Mouse (Mus musculus): ENCODE measurements around the gene Fmnl1. TPM values are rescaled to one million over a fixed set of nuclear protein-coding genes. Genes with fewer than 3 reads are reported as not detected.

Fmnl1 gene
- total RNA-seq (2014; rRNA removed) (12.8 and 15.5 TPM in 2 replicates), polyA plus RNA-seq (2015; fragmentation: Nextera tagmentation; extraction: Ambion mirVana) (6.4 and 6.9 TPM in 2 replicates)

DNA sequence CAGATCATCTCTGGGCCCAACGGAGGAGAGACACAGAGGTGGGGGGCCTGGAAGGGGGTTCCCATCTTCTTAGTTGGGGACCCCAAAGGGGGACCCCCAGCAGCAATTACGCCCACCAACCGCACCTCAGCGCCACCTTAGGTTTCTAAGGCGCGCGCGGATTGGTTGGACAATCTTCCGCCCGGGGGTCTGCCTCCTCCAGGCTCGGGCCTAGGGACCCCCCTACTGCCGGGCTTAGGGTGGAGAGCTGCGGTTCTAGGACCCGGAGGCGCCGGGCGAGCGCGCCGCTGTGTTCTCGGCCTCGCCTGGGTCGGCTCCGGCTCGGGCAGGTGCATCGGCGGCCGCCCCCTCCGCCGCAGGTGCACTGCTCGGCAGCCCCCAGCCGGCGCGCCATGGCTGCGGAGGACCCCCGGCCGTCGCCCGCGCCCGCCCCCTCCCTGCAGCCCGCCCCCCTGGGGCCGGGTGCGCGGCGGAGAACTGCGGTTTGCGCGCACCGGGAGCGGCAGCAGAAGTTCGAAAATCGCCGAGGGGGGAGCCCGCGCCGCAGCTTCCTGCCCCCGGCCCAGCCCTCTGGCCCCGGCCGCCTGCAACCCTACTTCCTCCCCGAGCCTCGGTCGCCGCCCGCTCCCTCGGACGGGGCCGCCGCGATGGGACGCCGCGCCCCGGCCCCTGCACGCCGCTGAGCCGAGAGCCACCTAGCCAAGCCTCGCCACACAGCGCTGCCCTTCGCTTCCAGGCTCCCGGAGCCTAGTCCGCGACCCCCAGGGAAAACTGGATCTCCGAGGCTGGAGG is at the start of gene Fmnl1:
Gene Fmnl1, plus strand, starts transcription at position 614 of the 792 bp plus-strand sequence.
- peak; percentile 80 for DNase-seq (ENCODE audit: low spot score)
- under 1% methylated on average over 56 of the region's 84 CpGs for WGBS
- Histone ChIP-seq H3K9ac (replicated peaks; ENCODE audit: low read length) (peak within 1 kb of the TSS; percentile 84), H3K27me3 (ENCODE audit: insufficient read depth, low read length) (no peaks in the 10 kb centered on the region), H3K9me3 (ENCODE audit: low read length) (no peaks in the 10 kb centered on the region), H3K4me3 (ENCODE audit: low read length) (peak within 1 kb of the TSS; percentile 74), H3K36me3 (ENCODE audit: insufficient read depth, low read length) (no peaks in the 10 kb centered on the region), H3K27ac (peak within 1 kb of the TSS; percentile 65), H3K4me1 (ENCODE audit: insufficient read depth, low read length) (peaks cover 6% of the 10 kb centered on the region), H3K4me2 (ENCODE audit: low read depth, low read length) (peak within 1 kb of the TSS; percentile 86)
- no peak for TF ChIP-seq CTCF (IDR thresholded peaks at IDR 0.05; ENCODE audit: low read depth)
- ATAC-seq, result peak; percentile 79

DNA sequence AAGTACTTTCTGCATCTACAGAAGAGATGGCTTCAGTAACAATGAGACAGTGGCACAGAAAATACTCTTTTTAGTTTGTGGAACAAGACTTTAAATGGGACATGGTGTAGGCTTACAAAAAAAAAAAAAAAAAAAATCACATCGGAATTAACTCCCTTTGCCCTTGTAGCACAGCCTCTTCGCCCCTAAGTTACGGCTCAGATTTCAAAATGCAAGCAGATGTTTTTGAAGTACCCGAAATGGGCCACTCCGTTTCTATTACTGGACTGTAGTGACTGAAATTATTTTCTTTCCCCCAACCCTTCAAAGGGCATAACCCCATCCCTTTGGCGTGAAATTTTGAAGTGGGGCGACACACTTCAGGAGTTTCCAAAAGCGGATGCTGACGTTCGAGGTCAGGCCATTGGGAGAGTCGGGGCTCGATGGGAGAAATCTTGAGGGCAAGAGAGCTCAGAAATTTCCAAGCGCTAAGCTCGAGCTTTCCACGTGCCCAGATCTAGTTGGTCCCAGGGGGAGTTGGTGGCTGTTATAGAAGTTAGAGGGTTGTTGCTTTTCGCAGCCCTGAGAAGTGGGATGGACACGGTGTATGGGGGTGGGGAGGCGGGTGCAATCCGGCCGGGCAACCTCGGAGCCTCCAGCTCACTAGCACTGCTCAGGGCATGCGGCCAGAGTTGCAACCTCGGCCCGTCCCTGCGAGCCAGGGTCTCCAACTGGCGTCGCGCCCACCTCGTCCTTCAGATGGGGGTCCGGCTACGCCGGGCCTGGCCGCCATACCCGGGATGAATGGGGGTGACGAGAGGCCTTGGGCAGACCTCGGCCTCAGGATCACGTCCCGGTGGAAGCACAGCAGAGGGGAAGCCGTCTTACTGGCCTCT is 39.0 kb upstream of the Fmnl1 start, which contains the start of gene Hexim2:
Gene Hexim2, plus strand, starts transcription at position 729 of the 875 bp plus-strand sequence.
- TF ChIP-seq CTCF (IDR thresholded peaks at IDR 0.05; ENCODE audit: low read depth), result no peak
- Histone ChIP-seq H3K4me2 (ENCODE audit: low read depth, low read length) (peak within 1 kb of the TSS; percentile 82), H3K27me3 (ENCODE audit: insufficient read depth, low read length) (no peaks in the 10 kb centered on the region), H3K4me1 (ENCODE audit: insufficient read depth, low read length) (peaks cover 17% of the 10 kb centered on the region), H3K36me3 (ENCODE audit: insufficient read depth, low read length) (no peaks in the 10 kb centered on the region), H3K9ac (replicated peaks; ENCODE audit: low read length) (peak within 1 kb of the TSS; percentile 99), H3K4me3 (ENCODE audit: low read length) (peak within 1 kb of the TSS; percentile 80), H3K9me3 (ENCODE audit: low read length) (no peaks in the 10 kb centered on the region), H3K27ac (peak within 1 kb of the TSS; percentile 98)
- DNase-seq (ENCODE audit: low spot score) (peak; percentile 86), ATAC-seq (peak; percentile 60)
- WGBS, result 1% methylated on average over 39 of the region's 39 CpGs

DNA sequence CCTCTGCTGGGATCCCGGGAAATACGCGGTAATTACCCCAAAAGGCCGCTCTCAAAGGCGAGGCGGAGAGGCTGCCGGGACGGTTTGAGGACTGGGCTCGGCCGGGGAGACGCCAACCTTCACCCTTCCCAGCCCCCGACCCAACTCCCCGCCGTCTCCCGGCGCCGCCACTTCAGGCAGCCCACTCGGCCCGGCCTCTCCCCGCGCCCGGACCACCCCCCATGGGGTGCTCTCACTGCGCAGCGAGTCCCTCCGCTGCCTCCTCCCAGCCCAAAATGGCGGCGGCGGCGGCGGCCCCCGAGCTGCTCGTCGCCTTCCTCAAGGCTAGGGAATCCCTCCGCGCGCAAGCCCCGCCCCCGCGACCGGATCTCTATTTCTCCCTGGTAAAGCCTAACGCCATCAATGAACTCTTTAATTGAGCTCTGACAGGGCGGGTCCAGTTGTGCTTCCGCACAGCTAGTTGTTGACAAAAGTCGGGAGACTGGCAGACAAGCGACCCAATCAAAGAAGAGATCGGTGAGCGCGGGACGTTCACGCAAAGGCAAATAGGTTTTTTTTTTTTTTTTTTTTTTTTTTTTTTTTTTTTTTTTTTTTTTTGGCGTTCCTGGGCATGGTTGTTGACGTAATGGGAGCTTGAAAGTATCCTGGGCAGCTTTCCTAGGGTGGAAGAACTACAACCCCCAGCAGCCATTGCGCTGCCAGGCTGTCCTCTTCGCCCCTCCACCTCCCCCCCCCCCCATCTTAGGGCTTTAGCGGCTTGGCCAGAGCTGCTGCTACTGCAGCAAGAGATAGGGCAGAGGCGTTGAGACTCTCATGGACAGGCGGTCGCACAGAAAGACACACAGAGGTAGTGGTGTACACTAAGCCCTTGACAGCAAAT is 38.1 kb upstream of the Fmnl1 start:
- ATAC-seq, result peak; percentile 94
- H3K4me1 ChIP-seq (ENCODE audit: insufficient read depth, low read length), result peaks cover 17% of the 10 kb centered on the region

DNA sequence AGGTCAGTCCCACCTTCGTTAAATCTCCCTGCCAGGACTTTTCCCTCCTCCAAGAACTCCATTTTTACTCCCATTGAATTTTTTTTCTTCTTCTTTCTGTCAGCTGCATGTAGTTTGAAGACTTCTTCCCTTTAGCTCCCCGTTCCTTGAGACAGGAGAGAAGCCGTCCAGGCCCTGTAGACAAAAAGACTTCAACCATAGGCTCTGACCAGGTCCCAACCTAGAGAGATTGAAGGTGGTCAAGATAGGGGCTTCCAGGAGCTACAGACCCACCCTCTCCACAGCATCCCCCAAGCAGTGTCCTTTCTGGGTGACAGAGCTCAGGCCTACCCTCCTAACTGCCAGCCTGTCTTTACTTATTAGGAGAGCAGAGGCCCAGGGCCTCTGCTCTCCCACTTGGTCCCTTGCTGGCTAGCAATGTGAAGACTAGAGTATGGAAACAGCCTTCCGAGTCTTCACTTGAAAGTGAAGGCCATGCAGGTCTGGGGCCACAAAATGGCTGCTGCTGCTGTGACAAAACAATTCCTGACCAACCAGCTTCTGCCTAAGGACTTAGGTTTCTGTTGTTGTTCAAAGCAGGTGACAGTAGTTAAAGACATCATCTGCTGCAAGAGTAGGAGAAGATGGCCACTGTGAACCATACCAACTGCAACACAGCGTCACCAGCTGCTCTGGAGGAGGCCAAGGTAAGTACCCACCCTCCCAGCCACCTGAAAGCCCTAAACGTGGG is 37.3 kb upstream of the Fmnl1 start:
- no peak for ATAC-seq
- TF ChIP-seq CTCF (IDR thresholded peaks at IDR 0.05; ENCODE audit: low read depth), result no peak
- 51% methylated on average over 6 of the region's 6 CpGs for WGBS
- peak overlapping the region; percentile 47 for H3K9ac ChIP-seq (replicated peaks; ENCODE audit: low read length)
- DNase-seq (ENCODE audit: low spot score), result no peak
- peak overlapping the region; percentile 90 for H3K27ac ChIP-seq
- peaks cover 6% of the 10 kb centered on the region; the same call in 1 of the 2 replicates for H3K36me3 ChIP-seq (ENCODE audit: insufficient read depth, low read length)
- no peaks in the 10 kb centered on the region for H3K9me3 ChIP-seq (ENCODE audit: low read length)
- H3K4me3 ChIP-seq (ENCODE audit: low read length), result peak overlapping the region; percentile 13; the same call in 1 of the 2 replicates
- peaks cover 17% of the 10 kb centered on the region for H3K4me1 ChIP-seq (ENCODE audit: insufficient read depth, low read length)
- H3K27me3 ChIP-seq (ENCODE audit: insufficient read depth, low read length), result no peaks in the 10 kb centered on the region
- H3K4me2 ChIP-seq (ENCODE audit: low read depth, low read length), result peak overlapping the region; percentile 54

More for the DNA sequence above, 38.1 kb upstream of the Fmnl1 start:
- TF ChIP-seq CTCF (IDR thresholded peaks at IDR 0.05; ENCODE audit: low read depth), result no peak
- peak overlapping the region; percentile 82 for H3K4me2 ChIP-seq (ENCODE audit: low read depth, low read length)
- H3K4me3 ChIP-seq (ENCODE audit: low read length), result peak overlapping the region; percentile 80
- peak overlapping the region; percentile 98 for H3K27ac ChIP-seq
- WGBS, result under 1% methylated on average over 57 of the region's 58 CpGs
- peak; percentile 100 for DNase-seq (ENCODE audit: low spot score)
- no peaks in the 10 kb centered on the region for H3K9me3 ChIP-seq (ENCODE audit: low read length)
- no peaks in the 10 kb centered on the region for H3K27me3 ChIP-seq (ENCODE audit: insufficient read depth, low read length)
- H3K36me3 ChIP-seq (ENCODE audit: insufficient read depth, low read length), result no peaks in the 10 kb centered on the region
- peak overlapping the region; percentile 99 for H3K9ac ChIP-seq (replicated peaks; ENCODE audit: low read length)

DNA sequence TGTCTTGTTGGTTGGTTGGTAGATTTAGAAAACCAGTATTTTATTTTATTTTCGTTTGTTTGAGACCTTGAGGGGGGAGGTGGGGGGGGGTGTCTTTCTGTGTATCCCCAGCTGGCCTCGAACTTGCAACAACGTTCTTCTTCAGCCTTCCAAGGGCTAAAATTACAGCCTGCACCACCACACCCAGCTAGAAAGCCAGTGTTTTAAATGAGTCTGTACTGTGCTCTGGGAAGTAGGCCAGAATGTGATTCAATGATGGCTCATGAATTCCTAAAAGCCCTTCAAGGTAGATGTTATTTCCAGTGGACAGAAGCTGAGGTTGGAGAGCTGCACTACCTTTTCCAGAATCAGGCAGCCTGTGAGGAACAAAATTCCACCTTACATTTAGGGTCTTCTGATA is 36.7 kb upstream of the Fmnl1 start:
- DNase-seq (ENCODE audit: low spot score) (no peak), ATAC-seq (no peak)
- H3K4me1 ChIP-seq (ENCODE audit: insufficient read depth, low read length), result peaks cover 17% of the 10 kb centered on the region
- no peaks in the 10 kb centered on the region for H3K27me3 ChIP-seq (ENCODE audit: insufficient read depth, low read length)
- H3K27ac ChIP-seq, result peak overlapping the region; percentile 90; the same call in 1 of the 2 replicates
- peak overlapping the region; percentile 54 for H3K4me2 ChIP-seq (ENCODE audit: low read depth, low read length)
- 69% methylated on average over 3 of the region's 3 CpGs for WGBS
- no peak for TF ChIP-seq CTCF (IDR thresholded peaks at IDR 0.05; ENCODE audit: low read depth)
- peak overlapping the region; percentile 9; the same call in 1 of the 2 replicates for H3K9ac ChIP-seq (replicated peaks; ENCODE audit: low read length)
- H3K4me3 ChIP-seq (ENCODE audit: low read length), result no peak overlapping the region
- no peaks in the 10 kb centered on the region for H3K9me3 ChIP-seq (ENCODE audit: low read length)
- H3K36me3 ChIP-seq (ENCODE audit: insufficient read depth, low read length), result peaks cover 12% of the 10 kb centered on the region; the same call in 1 of the 2 replicates
